In genomic region chr14:25840961-25841360, GRCm38 (mm10) we compare ENCODE assay signal across 23 mouse cellular contexts. TPM values are rescaled to one million over a fixed set of nuclear protein-coding genes. Genes with fewer than 3 reads are reported as not detected.
DNase-seq lines count a peak whose midpoint lies in the region; ATAC-seq and TF ChIP-seq lines count a peak whose summit lies in the region.
"Had no signal": no experiment of that assay in that cellular context is flagged by ENCODE, and none has a peak within 500 bp of the region (broad histone marks: within the 10 kb centered on the region; RNA-seq: fewer than 3 reads in every experiment).

No protein-coding gene starts in this region.

- 16% methylated on average over 7 of the region's 7 CpGs for WGBS in kidney, embryonic 15.5 days

- no peaks in the 10 kb centered on the region for H3K27me3 ChIP-seq in kidney, embryonic 15.5 days
- H3K27me3 ChIP-seq in E14TG2a.4 (ENCODE audit: insufficient read depth, low read length), result no peaks in the 10 kb centered on the region
- H3K27me3 ChIP-seq: heart, embryonic 15.5 days had no signal

- TF ChIP-seq CTCF in E14TG2a.4 (conservative IDR thresholded peaks at IDR 0.05; ENCODE audit: low read length), result no peak

- H3K36me3 ChIP-seq in kidney, embryonic 15.5 days, result no peaks in the 10 kb centered on the region
- peaks cover 21% of the 10 kb centered on the region for H3K36me3 ChIP-seq in E14TG2a.4 (ENCODE audit: insufficient read depth, low read length)
- H3K36me3 ChIP-seq: forebrain, embryonic 12.5 days; heart, embryonic 10.5 days; heart, embryonic 15.5 days; limb, embryonic 13.5 days had no signal

- no peak overlapping the region for H3K9ac ChIP-seq in kidney, embryonic 15.5 days
- H3K9ac ChIP-seq: forebrain, embryonic 12.5 days; limb, embryonic 13.5 days had no signal

- no peak for ATAC-seq in kidney, embryonic 15.5 days (replicated peaks; ENCODE audit: low FRiP score)
- no peak for ATAC-seq in erythroid progenitor cell, adult 5-6 weeks (replicated peaks; ENCODE audit: low FRiP score, poor library complexity, severe bottlenecking)

- H3K4me2 ChIP-seq in kidney, embryonic 15.5 days, result peak overlapping the region; percentile 28; the same call in 1 of the 2 replicates

- H3K27ac ChIP-seq in kidney, embryonic 15.5 days, result peak overlapping the region; percentile 56; the same call in 1 of the 2 replicates
- H3K27ac ChIP-seq: forebrain, embryonic 12.5 days; heart, embryonic 10.5 days; heart, embryonic 15.5 days; limb, embryonic 13.5 days; stomach, postnatal 0 days had no signal

- no peaks in the 10 kb centered on the region for H3K9me3 ChIP-seq in kidney, embryonic 15.5 days (replicated peaks)
- no peaks in the 10 kb centered on the region for H3K9me3 ChIP-seq in E14TG2a.4 (ENCODE audit: low read length)
- H3K9me3 ChIP-seq: forebrain, embryonic 12.5 days; heart, embryonic 10.5 days; heart, embryonic 15.5 days; limb, embryonic 13.5 days had no signal

- H3K4me1 ChIP-seq in kidney, embryonic 15.5 days, result peaks cover 23% of the 10 kb centered on the region
- H3K4me1 ChIP-seq in E14TG2a.4 (replicated peaks; ENCODE audit: low read depth, low read length), result peaks cover 75% of the 10 kb centered on the region

- H3K4me3 ChIP-seq in kidney, embryonic 15.5 days (replicated peaks), result no peak overlapping the region
- peak overlapping the region; percentile 95 for H3K4me3 ChIP-seq in E14TG2a.4 (replicated peaks; ENCODE audit: low read length)

- no peak for DNase-seq in kidney, adult 8-10 months
- DNase-seq in A20 (ENCODE audit: low read depth, low spot score) (peak; percentile 87), R1 (ENCODE audit: low read depth, low spot score) (peak; percentile 94)
- DNase-seq in yolk sac, embryonic 10.5 days (ENCODE audit: low spot score), result no peak
- DNase-seq: adrenal gland, postnatal 25 days; B cell, adult 2 months; cerebellum, adult 11-12 months; cerebellum, adult 9-11 months; gastrocnemius, postnatal 14 days; heart, adult 11 months; lung, postnatal 36 days; right cerebral cortex, postnatal 25 days; spleen, adult 18-20 months; thymus, adult 18-20 months; thymus, postnatal 25 days had no signal

RNA-seq across cellular contexts. Expression of gene Anxa11, which starts 1.0 kb away (rescaled TPM):
- 46.1 and 46.6 TPM in 2 replicates for polyA plus RNA-seq in kidney, embryonic 15.5 days (2015; fragmentation: Nextera tagmentation; extraction: Ambion mirVana)
- total RNA-seq in erythroid progenitor cell, adult 5-6 weeks (2015; ENCODE audit: low replicate concordance), result 12.3 and 26.0 TPM in 2 replicates
- 2.1 and 5.1 TPM in 2 replicates for total RNA-seq in erythroid progenitor cell, adult 5-6 weeks (2017; ENCODE audit: low replicate concordance)

Comparison
In these comparisons a context has a peak if more than half of its experiments do, and no peak if none do; other contexts are left out.
1. DNase-seq: peak in A20 (single experiment) and R1 (single experiment); none in kidney, adult 8-10 months (0 of 2) and yolk sac, embryonic 10.5 days (single experiment).